Mouse (Mus musculus) urinary bladder, adult 18-20 months (tissue): ENCODE data around the gene Six2.

Experiments
- DNase-seq, 2 experiments: peaks; one replicate each; pipeline ENCODE4 v3.0.0; 2022; ENCODE audit warnings: low spot score in 2 of 2, mixed read lengths in 2 of 2

Six2 gene

GRCm38 (mm10) chr17:85661521-85661920 lies 26.6 kb downstream of the Six2 start:
- no peak for DNase-seq

DNA sequence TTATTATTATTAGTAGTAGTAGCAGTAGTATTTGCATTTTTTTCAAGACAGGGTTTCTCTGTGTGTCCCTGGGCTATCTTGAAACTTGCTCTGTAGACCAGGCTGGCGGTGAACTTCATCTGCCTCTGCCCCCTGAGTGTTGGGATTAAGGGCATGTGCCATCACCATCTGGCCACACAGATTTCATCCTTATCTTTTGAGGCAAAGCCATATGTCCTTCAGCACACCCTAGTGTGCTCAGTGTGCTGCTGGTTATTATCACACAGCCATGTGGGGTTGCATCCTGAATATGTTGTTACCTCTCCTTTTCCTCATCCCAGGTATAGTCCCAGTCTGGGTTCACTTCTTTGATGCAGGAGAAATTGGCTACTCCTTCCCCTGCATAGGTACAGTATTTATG lies 28.1 kb downstream of the Six2 start:
- no peak for DNase-seq

- no peak for DNase-seq
Measured at GRCm38 (mm10) chr17:85645718-85646665, 42.1 kb downstream of the Six2 start.

DNA sequence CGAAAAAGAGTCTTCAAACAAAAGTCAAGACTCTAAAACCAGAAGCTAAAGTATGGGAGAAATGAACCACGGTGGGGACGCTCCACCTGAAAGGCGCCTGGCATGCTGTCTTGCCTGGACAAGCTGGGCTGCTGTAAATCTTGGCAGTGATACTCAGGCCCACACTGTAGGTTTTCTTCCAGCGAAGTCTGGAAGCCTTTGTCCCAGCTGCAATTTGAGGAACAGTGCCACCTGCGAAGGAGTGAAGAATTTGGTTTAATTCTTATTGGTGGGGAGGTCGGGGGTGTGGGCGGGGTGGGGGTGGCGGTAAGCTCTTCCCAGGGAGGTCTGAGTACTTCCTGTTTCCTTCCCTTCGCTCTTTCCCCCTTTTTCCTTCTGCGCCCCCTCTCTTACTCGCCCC lies 42.8 kb downstream of the Six2 start:
- no peak for DNase-seq

DNA sequence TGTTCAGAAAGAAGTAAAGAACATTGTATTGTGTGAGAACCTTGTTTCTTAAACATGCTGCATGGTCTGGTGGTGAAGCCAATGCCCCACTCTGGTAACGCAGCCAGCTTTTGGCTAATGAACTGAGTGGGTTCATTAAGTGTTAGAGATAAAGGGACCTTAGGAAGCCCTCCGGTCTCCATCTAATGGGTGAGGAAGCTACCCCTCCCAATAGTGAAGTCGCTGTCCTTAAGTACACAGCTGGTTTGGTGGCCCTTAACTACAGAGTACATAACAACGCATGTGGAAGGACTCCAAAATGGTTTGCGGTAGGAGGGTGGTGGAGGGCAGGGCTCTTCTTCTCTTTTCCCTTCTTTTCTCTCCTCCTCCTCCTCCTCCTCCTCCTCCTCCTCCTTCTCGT lies 50.2 kb downstream of the Six2 start:
- no peak for DNase-seq
